Mouse (Mus musculus): ENCODE measurements at regions not wholly inside any gene's neighbourhood (a gene's known extent, or its start where the extent isn't known, plus 50 kb on each side); places are given as distances from the start of the nearest gene placed in this dataset.

- no peak for DNase-seq
These were observed 120.7 kb upstream of the Zc3h12c start for GRCm38 (mm10) chr9:52289069-52289468.

GRCm38 (mm10) chr9:52287761-52288275 is 119.4 kb upstream of the Zc3h12c start:
- no peak for DNase-seq

GRCm38 (mm10) chr9:52287246-52287651 is 118.9 kb upstream of the Zc3h12c start:
- no peak for DNase-seq

GRCm38 (mm10) chr9:52286104-52286503 is 117.7 kb upstream of the Zc3h12c start:
- no peak for DNase-seq

GRCm38 (mm10) chr9:52283558-52283957 is 115.2 kb upstream of the Zc3h12c start:
- DNase-seq: no peak

GRCm38 (mm10) chr9:52280995-52281394 is 112.6 kb upstream of the Zc3h12c start:
- DNase-seq: no peak

GRCm38 (mm10) chr9:52280556-52280955 is 112.2 kb upstream of the Zc3h12c start:
- no peak for DNase-seq

GRCm38 (mm10) chr9:52278701-52279023 is 110.3 kb upstream of the Zc3h12c start:
- no peak for DNase-seq

GRCm38 (mm10) chr9:52277954-52278700 is 109.8 kb upstream of the Zc3h12c start:
- no peak for DNase-seq

GRCm38 (mm10) chr9:52273994-52274393 is 105.6 kb upstream of the Zc3h12c start:
- DNase-seq: no peak

GRCm38 (mm10) chr9:52272668-52273067 is 104.3 kb upstream of the Zc3h12c start:
- no peak for DNase-seq

GRCm38 (mm10) chr9:52271345-52272116 is 103.2 kb upstream of the Zc3h12c start:
- no peak for DNase-seq

- no peak for DNase-seq
These were observed 93.2 kb upstream of the Zc3h12c start for GRCm38 (mm10) chr9:52261538-52261937.

- DNase-seq: no peak
These were observed 91.1 kb upstream of the Zc3h12c start for GRCm38 (mm10) chr9:52259459-52259858.

GRCm38 (mm10) chr9:52255692-52256091 is 87.3 kb upstream of the Zc3h12c start:
- no peak for DNase-seq

- DNase-seq: no peak
These were observed 86.1 kb upstream of the Zc3h12c start for GRCm38 (mm10) chr9:52254475-52254874.

GRCm38 (mm10) chr9:52251455-52251854 is 83.1 kb upstream of the Zc3h12c start:
- no peak for DNase-seq

GRCm38 (mm10) chr9:52246712-52247111 is 78.3 kb upstream of the Zc3h12c start:
- no peak for DNase-seq

GRCm38 (mm10) chr9:52244081-52244480 is 75.7 kb upstream of the Zc3h12c start:
- no peak for DNase-seq

- DNase-seq: no peak
These were observed 74.7 kb upstream of the Zc3h12c start for GRCm38 (mm10) chr9:52243032-52243431.

GRCm38 (mm10) chr9:52241577-52241976 is 73.2 kb upstream of the Zc3h12c start:
- no peak for DNase-seq

- DNase-seq: no peak
These were observed 72.4 kb upstream of the Zc3h12c start for GRCm38 (mm10) chr9:52240585-52241320.

GRCm38 (mm10) chr9:52234775-52235174 is 66.4 kb upstream of the Zc3h12c start:
- no peak for DNase-seq

- no peak for DNase-seq
These were observed 61.2 kb upstream of the Zc3h12c start for GRCm38 (mm10) chr9:52229589-52229988.
